Mouse (Mus musculus): ENCODE results near the gene Zfp524. TPM values are rescaled to one million over a fixed set of nuclear protein-coding genes. Genes with fewer than 3 reads are reported as not detected.

The Zfp524 gene
- 14.0 and 16.9 TPM in 2 replicates for polyA plus RNA-seq (2015; fragmentation: Nextera tagmentation; extraction: Ambion mirVana)

GRCm38 (mm10) chr7:5014251-5015117 lies at the start of gene Zfp524, which contains the start of gene Fiz1:
Gene Zfp524 (plus strand): TSS chr7:5014415.
Gene Fiz1 (minus strand): TSS chr7:5014697.

GRCm38 (mm10) chr7:4971068-4971467 lies 43.1 kb upstream of the Zfp524 start, which contains the start of gene Sbk3:
Gene Sbk3 (minus strand): TSS chr7:4971168.

GRCm38 (mm10) chr7:4996003-4996895 lies 18.0 kb upstream of the Zfp524 start, which contains the start of gene Zfp579:
Gene Zfp579 (minus strand): TSS chr7:4996158.

GRCm38 (mm10) chr7:5015118-5016001 lies 1.1 kb downstream of the Zfp524 start, which contains the start of gene Gm44973:
Gene Gm44973 (plus strand): TSS chr7:5015496.

GRCm38 (mm10) chr7:5020000-5020681 lies 5.9 kb downstream of the Zfp524 start, which contains the start of the genes Zfp865 and Ccdc106:
Gene Zfp865 (plus strand): TSS chr7:5020376.
Gene Ccdc106 (plus strand): TSS chr7:5020553.

GRCm38 (mm10) chr7:5033818-5034217 lies 19.6 kb downstream of the Zfp524 start, which contains the start of gene 4632433K11Rik:
Gene 4632433K11Rik (plus strand): TSS chr7:5034118.

GRCm38 (mm10) chr7:5038109-5038732 lies 24.0 kb downstream of the Zfp524 start, which contains the start of gene Zfp784:
Gene Zfp784 (minus strand): TSS chr7:5038446.

GRCm38 (mm10) chr7:5051193-5052192 lies 37.3 kb downstream of the Zfp524 start, which contains the start of gene Zfp580:
Gene Zfp580 (plus strand): TSS chr7:5051538.

GRCm38 (mm10) chr7:5061774-5062359 lies 47.7 kb downstream of the Zfp524 start, which contains the start of gene U2af2:
Gene U2af2 (plus strand): TSS chr7:5062143.

Other genes starting within 250 kb of the Zfp524 start
- not detected in 2 replicates for gene Fam71e2, start 243.1 kb upstream of the Zfp524 start, polyA plus RNA-seq (2015; fragmentation: Nextera tagmentation; extraction: Ambion mirVana)
- 0.09 TPM in 1 of 2 replicates, not detected in the other for gene Il11, start 231.6 kb upstream of the Zfp524 start, polyA plus RNA-seq (2015; fragmentation: Nextera tagmentation; extraction: Ambion mirVana)
- gene Tmem190, start 231.5 kb upstream of the Zfp524 start, polyA plus RNA-seq (2015; fragmentation: Nextera tagmentation; extraction: Ambion mirVana) = not detected in 2 replicates
- gene Tmem238, start 224.8 kb upstream of the Zfp524 start, polyA plus RNA-seq (2015; fragmentation: Nextera tagmentation; extraction: Ambion mirVana) = 8.2 and 8.9 TPM in 2 replicates
- gene Rpl28, start 221.5 kb upstream of the Zfp524 start, polyA plus RNA-seq (2015; fragmentation: Nextera tagmentation; extraction: Ambion mirVana) = 262 and 278 TPM in 2 replicates
- gene Ube2s, start 201.8 kb upstream of the Zfp524 start, polyA plus RNA-seq (2015; fragmentation: Nextera tagmentation; extraction: Ambion mirVana) = 106 and 115 TPM in 2 replicates
- gene Shisa7, start 169.7 kb upstream of the Zfp524 start, polyA plus RNA-seq (2015; fragmentation: Nextera tagmentation; extraction: Ambion mirVana) = not detected in 2 replicates
- 3.2 and 8.0 TPM in 2 replicates for gene Isoc2b, start 144.2 kb upstream of the Zfp524 start, polyA plus RNA-seq (2015; fragmentation: Nextera tagmentation; extraction: Ambion mirVana)
- gene Isoc2a, start 137.3 kb upstream of the Zfp524 start, polyA plus RNA-seq (2015; fragmentation: Nextera tagmentation; extraction: Ambion mirVana) = 0.87 and 1.4 TPM in 2 replicates
- gene Gm36210, start 107.9 kb upstream of the Zfp524 start, polyA plus RNA-seq (2015; fragmentation: Nextera tagmentation; extraction: Ambion mirVana) = 0.10 TPM in 1 of 2 replicates, not detected in the other
- gene Zfp628, start 99.2 kb upstream of the Zfp524 start, polyA plus RNA-seq (2015; fragmentation: Nextera tagmentation; extraction: Ambion mirVana) = 1.8 and 2.0 TPM in 2 replicates
- gene Nat14, start 92.4 kb upstream of the Zfp524 start, polyA plus RNA-seq (2015; fragmentation: Nextera tagmentation; extraction: Ambion mirVana) = 0.66 and 1.3 TPM in 2 replicates
- 8.7 and 10.2 TPM in 2 replicates for gene Ssc5d, start 88.6 kb upstream of the Zfp524 start, polyA plus RNA-seq (2015; fragmentation: Nextera tagmentation; extraction: Ambion mirVana)
- gene Sbk2, start 50.0 kb upstream of the Zfp524 start, polyA plus RNA-seq (2015; fragmentation: Nextera tagmentation; extraction: Ambion mirVana) = 6.5 and 8.4 TPM in 2 replicates
- gene Sbk3, start 43.2 kb upstream of the Zfp524 start, polyA plus RNA-seq (2015; fragmentation: Nextera tagmentation; extraction: Ambion mirVana) = not detected in 2 replicates
- gene Zfp579, start 18.3 kb upstream of the Zfp524 start, polyA plus RNA-seq (2015; fragmentation: Nextera tagmentation; extraction: Ambion mirVana) = 9.2 and 12.0 TPM in 2 replicates
- gene Fiz1, start 282 bp downstream of the Zfp524 start, polyA plus RNA-seq (2015; fragmentation: Nextera tagmentation; extraction: Ambion mirVana) = 16.4 and 17.7 TPM in 2 replicates
- gene Gm44973, start 1.1 kb downstream of the Zfp524 start, polyA plus RNA-seq (2015; fragmentation: Nextera tagmentation; extraction: Ambion mirVana) = 0.17 and 1.3 TPM in 2 replicates
- 3.0 and 3.2 TPM in 2 replicates for gene Zfp865, start 6.0 kb downstream of the Zfp524 start, polyA plus RNA-seq (2015; fragmentation: Nextera tagmentation; extraction: Ambion mirVana)
- gene Ccdc106, start 6.1 kb downstream of the Zfp524 start, polyA plus RNA-seq (2015; fragmentation: Nextera tagmentation; extraction: Ambion mirVana) = 0.22 and 1.5 TPM in 2 replicates
- gene 4632433K11Rik, start 19.7 kb downstream of the Zfp524 start, polyA plus RNA-seq (2015; fragmentation: Nextera tagmentation; extraction: Ambion mirVana) = not detected in 2 replicates
- 6.2 and 7.1 TPM in 2 replicates for gene Zfp784, start 24.0 kb downstream of the Zfp524 start, polyA plus RNA-seq (2015; fragmentation: Nextera tagmentation; extraction: Ambion mirVana)
- 15.9 and 17.3 TPM in 2 replicates for gene Zfp580, start 37.1 kb downstream of the Zfp524 start, polyA plus RNA-seq (2015; fragmentation: Nextera tagmentation; extraction: Ambion mirVana)
- 37.4 and 39.9 TPM in 2 replicates for gene U2af2, start 47.7 kb downstream of the Zfp524 start, polyA plus RNA-seq (2015; fragmentation: Nextera tagmentation; extraction: Ambion mirVana)
- 37.1 and 45.9 TPM in 2 replicates for gene Epn1, start 65.8 kb downstream of the Zfp524 start, polyA plus RNA-seq (2015; fragmentation: Nextera tagmentation; extraction: Ambion mirVana)
- gene Rfpl4, start 102.5 kb downstream of the Zfp524 start, polyA plus RNA-seq (2015; fragmentation: Nextera tagmentation; extraction: Ambion mirVana) = not detected in 2 replicates
- 1.1 and 1.8 TPM in 2 replicates for gene Rasl2-9, start 111.5 kb downstream of the Zfp524 start, polyA plus RNA-seq (2015; fragmentation: Nextera tagmentation; extraction: Ambion mirVana)
- not detected in 2 replicates for gene Vmn1r55, start 135.3 kb downstream of the Zfp524 start, polyA plus RNA-seq (2015; fragmentation: Nextera tagmentation; extraction: Ambion mirVana)
- not detected in 2 replicates for gene Vmn1r56, start 182.3 kb downstream of the Zfp524 start, polyA plus RNA-seq (2015; fragmentation: Nextera tagmentation; extraction: Ambion mirVana)
- gene Vmn1r57, start 204.1 kb downstream of the Zfp524 start, polyA plus RNA-seq (2015; fragmentation: Nextera tagmentation; extraction: Ambion mirVana) = not detected in 2 replicates